Mouse (Mus musculus) kidney, adult 2 months (tissue): Measurements from ENCODE around the gene Ebf4.

Experiments used
- CTCF ChIP-seq: fragments of 200-500 bp; conservative IDR thresholded peaks from 2 replicates; pipeline ENCODE4 v1.5.1; 2011; ENCODE audit warnings: low read depth, mild to moderate bottlenecking, control low read depth, low read length, moderate library complexity, mixed read lengths; ENCODE audit not compliant: insufficient read depth, insufficient read length
- POLR2A ChIP-seq: fragments of 200-500 bp; IDR thresholded peaks from one replicate; pipeline ENCODE4 v1.6.1; 2011; ENCODE audit warnings: low read depth, low read length, control low read depth

DNA sequence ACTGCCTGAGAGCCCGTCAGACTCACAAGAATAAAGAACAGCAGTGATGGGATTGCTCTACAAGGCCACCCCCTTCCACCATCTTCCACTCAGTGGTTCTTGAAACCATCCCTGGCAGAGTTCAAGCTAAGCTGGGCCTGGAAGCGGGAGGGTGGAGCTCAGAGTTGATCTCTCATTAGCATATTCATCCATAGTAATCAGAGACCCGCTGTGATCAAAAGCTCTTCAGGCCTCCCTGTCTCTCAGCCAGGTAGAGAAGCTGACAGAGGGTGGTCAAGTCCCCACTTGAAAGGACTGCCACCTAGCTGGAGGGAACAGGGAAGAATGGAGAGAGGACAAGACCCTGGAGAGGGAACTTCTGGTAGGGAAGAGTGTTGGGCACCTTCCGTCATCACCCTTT is 8.0 kb downstream of the Ebf4 start:
- TF ChIP-seq CTCF (no peak), POLR2A (no peak)
